Mouse (Mus musculus): ENCODE results near the gene Nhsl1.

Nhsl1 gene

GRCm38 (mm10) chr10:18318916-18319481 lies at the start of gene Nhsl1:
Nhsl1 (plus strand) TSS chr10:18318985.
- DNase-seq = peak; percentile 15

GRCm38 (mm10) chr10:18276090-18276734 lies 42.6 kb upstream of the Nhsl1 start:
- DNase-seq = no peak

- DNase-seq = no peak
Observed at GRCm38 (mm10) chr10:18283991-18284390, 34.8 kb upstream of the Nhsl1 start.

- no peak for DNase-seq
Observed at GRCm38 (mm10) chr10:18289512-18289911, 29.3 kb upstream of the Nhsl1 start.

- peak; percentile 9 for DNase-seq
Observed at GRCm38 (mm10) chr10:18305106-18305505, 13.7 kb upstream of the Nhsl1 start.

- DNase-seq = no peak
Observed at GRCm38 (mm10) chr10:18315071-18315470, 3.7 kb upstream of the Nhsl1 start.

GRCm38 (mm10) chr10:18317521-18317920 lies 1.3 kb upstream of the Nhsl1 start:
- no peak for DNase-seq

GRCm38 (mm10) chr10:18317961-18318915 lies 547 bp upstream of the Nhsl1 start:
- peak; percentile 37 for DNase-seq

GRCm38 (mm10) chr10:18319691-18320090 lies 906 bp downstream of the Nhsl1 start:
- no peak for DNase-seq

- DNase-seq = no peak
Observed at GRCm38 (mm10) chr10:18321861-18322260, 3.1 kb downstream of the Nhsl1 start.

GRCm38 (mm10) chr10:18323701-18324100 lies 4.9 kb downstream of the Nhsl1 start:
- no peak for DNase-seq

GRCm38 (mm10) chr10:18328331-18328908 lies 9.6 kb downstream of the Nhsl1 start:
- DNase-seq = no peak

GRCm38 (mm10) chr10:18329096-18330038 lies 10.6 kb downstream of the Nhsl1 start:
- DNase-seq = no peak

GRCm38 (mm10) chr10:18330445-18330844 lies 11.7 kb downstream of the Nhsl1 start:
- no peak for DNase-seq

- DNase-seq = no peak
Observed at GRCm38 (mm10) chr10:18333575-18333974, 14.8 kb downstream of the Nhsl1 start.

- no peak for DNase-seq
Observed at GRCm38 (mm10) chr10:18334176-18334575, 15.4 kb downstream of the Nhsl1 start.

- no peak for DNase-seq
Observed at GRCm38 (mm10) chr10:18334734-18335133, 15.9 kb downstream of the Nhsl1 start.

- DNase-seq = no peak
Observed at GRCm38 (mm10) chr10:18337725-18338124, 18.9 kb downstream of the Nhsl1 start.

- no peak for DNase-seq
Observed at GRCm38 (mm10) chr10:18339386-18339785, 20.6 kb downstream of the Nhsl1 start.

- DNase-seq = no peak
Observed at GRCm38 (mm10) chr10:18340930-18341329, 22.1 kb downstream of the Nhsl1 start.

- DNase-seq = no peak
Observed at GRCm38 (mm10) chr10:18341444-18342196, 22.8 kb downstream of the Nhsl1 start.

All from right cerebral cortex, adult 18-20 months (tissue).